Mouse (Mus musculus) neural tube, embryonic 11.5 days (tissue): ENCODE results near the gene Icmt. TPM values are rescaled to one million over a fixed set of nuclear protein-coding genes. Genes with fewer than 3 reads are reported as not detected.
A peak's percentile ranks its signal among the peaks of the same experiment; 100 is the strongest.

Experiments used
- ATAC-seq: fragments of 200-750 bp; cut with Nextera tagmentation; 2 replicates; pipeline ENCODE4 v1.8.0; 2017; ENCODE audit warnings: moderate number of reproducible peaks, mild to moderate bottlenecking, moderate TSS enrichment, moderate library complexity; ENCODE audit not compliant: insufficient read depth, low FRiP score, low TSS enrichment
- DNase-seq: peaks from one replicate; pipeline ENCODE4 v3.0.0-alpha.2; 2015; ENCODE audit warnings: low spot score
- H3K27ac ChIP-seq: fragments of 300-500 bp; sonication (generic); 2 replicates; pipeline ENCODE4 v1.5.1; 2014; ENCODE audit warnings: low read depth, mild to moderate bottlenecking, low read length
- H3K27me3 ChIP-seq: fragments of 300-500 bp; sonication (generic); 2 replicates; pipeline ENCODE4 v1.6.1; 2014; ENCODE audit warnings: mild to moderate bottlenecking, low read length, mixed read lengths; ENCODE audit not compliant: control insufficient read depth, insufficient read depth
- H3K36me3 ChIP-seq: fragments of 300-500 bp; sonication (generic); 2 replicates; pipeline ENCODE4 v1.6.1; 2014; ENCODE audit warnings: mild to moderate bottlenecking, low read length, moderate library complexity, mixed read lengths; ENCODE audit not compliant: control insufficient read depth, insufficient read depth
- H3K4me1 ChIP-seq: fragments of 300-500 bp; sonication (generic); 2 replicates; pipeline ENCODE4 v1.6.1; 2014; ENCODE audit warnings: low read length, mixed read lengths; ENCODE audit not compliant: control insufficient read depth, insufficient read depth
- H3K4me2 ChIP-seq: fragments of 300-500 bp; sonication (generic); 2 replicates; pipeline ENCODE4 v1.6.1; 2014; ENCODE audit warnings: low read depth, mild to moderate bottlenecking, moderate library complexity
- H3K4me3 ChIP-seq: fragments of 300-500 bp; sonication (generic); 2 replicates; pipeline ENCODE4 v1.5.1; 2014; ENCODE audit warnings: low read depth, low read length
- H3K9ac ChIP-seq: fragments of 300-500 bp; sonication (generic); 2 replicates; pipeline ENCODE4 v1.6.1; 2014; ENCODE audit warnings: mild to moderate bottlenecking, low read length
- H3K9me3 ChIP-seq: fragments of 300-500 bp; sonication (generic); 2 replicates; pipeline ENCODE4 v1.6.1; 2016; ENCODE audit warnings: low read length; ENCODE audit not compliant: control insufficient read depth
- WGBS: fragments of 180-500 bp; shearing (Covaris S2); extraction: QIAGEN DNeasy Blood & Tissue Kit; methylation state at CpG from one replicate; pipeline ENCODE4 v1.1.7; 2014; 5-methylcytosine and 5-hydroxymethylcytosine counted together
- polyA plus RNA-seq: library from polyadenylated mRNA; unstranded; fragments of >200 nt; fragmentation: Nextera tagmentation; extraction: Ambion mirVana; gene quantifications from 2 replicates; pipeline ENCODE4 v1.2.1, GENCODE M21; 2014

The Icmt gene
- polyA plus RNA-seq, 1 experiment from 2014 or later = 31.3 TPM

GRCm38 (mm10) chr4:152272449-152273049, 24.5 kb upstream of the Icmt start:
- DNase-seq = peak; percentile 48
- H3K27ac ChIP-seq = no peak overlapping the region
- peaks cover 32% of the 10 kb centered on the region for H3K4me1 ChIP-seq
- H3K4me3 ChIP-seq = no peak overlapping the region
- no peaks in the 10 kb centered on the region for H3K9me3 ChIP-seq
- ATAC-seq = no peak
- peaks cover 18% of the 10 kb centered on the region for H3K27me3 ChIP-seq
- 37% methylated on average over 9 of the region's 9 CpGs for WGBS
- no peaks in the 10 kb centered on the region for H3K36me3 ChIP-seq
- no peak overlapping the region for H3K4me2 ChIP-seq
- no peak overlapping the region for H3K9ac ChIP-seq

DNA sequence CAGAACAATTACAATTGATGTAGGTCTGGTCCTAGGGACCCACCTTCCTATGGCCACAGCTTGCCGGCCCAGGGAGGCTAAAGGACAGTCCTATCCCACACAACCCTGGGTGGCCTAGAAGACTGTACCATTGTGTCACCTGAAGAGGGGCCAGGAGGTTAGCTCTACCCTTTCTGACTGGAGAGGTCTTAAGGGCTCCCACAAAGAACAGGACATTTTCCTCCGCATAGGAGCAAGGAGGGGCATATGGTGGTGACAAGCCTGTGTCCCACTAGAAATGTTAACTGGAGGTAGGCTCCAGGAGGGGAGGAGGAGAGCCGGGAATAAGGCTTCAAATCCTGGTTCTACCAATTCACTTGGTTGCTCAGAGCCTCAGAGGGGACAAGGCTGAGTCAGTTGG, 23.8 kb upstream of the Icmt start:
- H3K9me3 ChIP-seq = no peaks in the 10 kb centered on the region
- no peak overlapping the region; the same call in none of the 2 replicates for H3K4me3 ChIP-seq
- no peak overlapping the region for H3K9ac ChIP-seq
- peak overlapping the region; percentile 75 for H3K4me2 ChIP-seq
- H3K27ac ChIP-seq = no peak overlapping the region; the same call in 1 of the 2 replicates
- H3K27me3 ChIP-seq = peaks cover 18% of the 10 kb centered on the region
- DNase-seq (peak; percentile 35), ATAC-seq (no peak)
- no peaks in the 10 kb centered on the region for H3K36me3 ChIP-seq
- peaks cover 29% of the 10 kb centered on the region for H3K4me1 ChIP-seq
- WGBS = 31% methylated on average over 3 of the region's 3 CpGs

DNA sequence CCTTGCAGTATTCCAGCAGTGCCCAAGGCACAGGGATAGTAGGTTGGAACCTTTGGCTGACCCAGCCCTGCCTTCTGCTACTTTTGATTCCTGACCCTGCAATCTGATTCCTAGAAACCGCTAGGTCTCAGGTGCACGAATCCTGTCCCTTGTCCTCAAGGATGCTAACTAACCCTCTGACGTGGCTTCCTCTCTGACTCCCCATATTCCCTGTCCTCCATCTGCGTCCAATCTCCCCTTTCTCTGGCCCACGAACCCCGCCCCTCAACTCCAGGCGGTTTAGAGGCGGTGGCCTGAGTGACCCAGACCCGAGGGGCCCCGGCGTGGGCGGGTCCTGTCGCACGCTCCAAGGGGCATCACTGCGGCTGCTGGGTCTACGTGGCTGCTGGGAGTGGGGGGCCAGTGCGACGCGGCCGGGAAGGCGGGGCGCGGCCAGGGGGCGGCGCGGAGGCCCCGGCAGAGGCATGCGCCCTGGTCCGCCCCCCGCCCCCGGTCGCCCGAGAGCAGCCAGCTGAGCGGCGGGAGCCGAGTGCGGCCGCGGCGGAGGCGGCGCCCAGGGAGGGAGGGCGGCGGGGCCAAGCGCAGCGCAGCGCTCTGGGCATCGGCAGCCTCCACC, 23.3 kb upstream of the Icmt start, which contains the start of gene Gpr153:
TSS of gene Gpr153 (plus strand) at position 612 of the 616 bp plus-strand sequence.
- Histone ChIP-seq H3K27me3 (peaks cover 18% of the 10 kb centered on the region), H3K27ac (peak within 1 kb of the TSS; percentile 67), H3K9me3 (no peaks in the 10 kb centered on the region), H3K4me2 (peak within 1 kb of the TSS; percentile 75), H3K9ac (peak within 1 kb of the TSS; percentile 59), H3K36me3 (no peaks in the 10 kb centered on the region), H3K4me3 (peak within 1 kb of the TSS; percentile 54), H3K4me1 (peaks cover 29% of the 10 kb centered on the region)
- ATAC-seq (peak; percentile 49), DNase-seq (peak; percentile 64)
- WGBS = under 1% methylated on average over 37 of the region's 48 CpGs

- no peak for DNase-seq
- peak overlapping the region; percentile 67; the same call in 1 of the 2 replicates for H3K27ac ChIP-seq
- H3K4me1 ChIP-seq = peaks cover 29% of the 10 kb centered on the region
- peak overlapping the region; percentile 54 for H3K4me3 ChIP-seq
- ATAC-seq = no peak
- peak overlapping the region; percentile 75 for H3K4me2 ChIP-seq
- no peaks in the 10 kb centered on the region for H3K36me3 ChIP-seq
- H3K9ac ChIP-seq = peak overlapping the region; percentile 59
- peaks cover 24% of the 10 kb centered on the region for H3K27me3 ChIP-seq
- WGBS = 2% methylated on average over 20 of the region's 20 CpGs
- no peaks in the 10 kb centered on the region for H3K9me3 ChIP-seq
Measured at GRCm38 (mm10) chr4:152274681-152275131, 22.3 kb upstream of the Icmt start.

- DNase-seq (peak; percentile 51), ATAC-seq (no peak)
- H3K27ac ChIP-seq = no peak overlapping the region
- H3K4me1 ChIP-seq = peaks cover 28% of the 10 kb centered on the region
- H3K27me3 ChIP-seq = peaks cover 42% of the 10 kb centered on the region
- no peaks in the 10 kb centered on the region for H3K9me3 ChIP-seq
- H3K4me3 ChIP-seq = no peak overlapping the region
- H3K36me3 ChIP-seq = no peaks in the 10 kb centered on the region
- H3K9ac ChIP-seq = no peak overlapping the region
- WGBS = 56% methylated on average over 10 of the region's 10 CpGs
- no peak overlapping the region for H3K4me2 ChIP-seq
Measured at GRCm38 (mm10) chr4:152276389-152277347, 20.4 kb upstream of the Icmt start.

- Histone ChIP-seq H3K36me3 (no peaks in the 10 kb centered on the region), H3K4me3 (no peak overlapping the region), H3K27me3 (peaks cover 55% of the 10 kb centered on the region), H3K4me1 (peaks cover 18% of the 10 kb centered on the region), H3K9ac (no peak overlapping the region), H3K9me3 (no peaks in the 10 kb centered on the region), H3K4me2 (no peak overlapping the region), H3K27ac (no peak overlapping the region)
- DNase-seq = no peak
- WGBS = 64% methylated on average over 2 of the region's 2 CpGs
- ATAC-seq = no peak
Measured at GRCm38 (mm10) chr4:152277916-152278315, 19.1 kb upstream of the Icmt start.

GRCm38 (mm10) chr4:152278986-152279385, 18.0 kb upstream of the Icmt start:
- Histone ChIP-seq H3K9ac (no peak overlapping the region), H3K36me3 (no peaks in the 10 kb centered on the region), H3K27me3 (peaks cover 61% of the 10 kb centered on the region), H3K9me3 (no peaks in the 10 kb centered on the region), H3K4me3 (no peak overlapping the region), H3K4me2 (no peak overlapping the region), H3K27ac (no peak overlapping the region), H3K4me1 (peaks cover 18% of the 10 kb centered on the region)
- no peak for DNase-seq
- no peak for ATAC-seq
- WGBS = 90% methylated on average over 23 of the region's 23 CpGs

- Histone ChIP-seq H3K27ac (no peak overlapping the region), H3K4me3 (no peak overlapping the region), H3K36me3 (no peaks in the 10 kb centered on the region), H3K27me3 (peaks cover 72% of the 10 kb centered on the region), H3K4me1 (peaks cover 14% of the 10 kb centered on the region), H3K4me2 (no peak overlapping the region), H3K9ac (no peak overlapping the region), H3K9me3 (no peaks in the 10 kb centered on the region)
- DNase-seq (no peak), ATAC-seq (no peak)
- 55% methylated on average over 15 of the region's 15 CpGs for WGBS
Measured at GRCm38 (mm10) chr4:152281601-152282000, 15.4 kb upstream of the Icmt start.
